Mouse (Mus musculus): ENCODE measurements around the gene Dlx4.

- no peak for TF ChIP-seq POLR2A (IDR thresholded peaks at IDR 0.05; ENCODE audit: borderline replicate concordance, control insufficient read depth, low read depth, low read length)
- no peak for TF ChIP-seq CTCF (IDR thresholded peaks at IDR 0.05; ENCODE audit: control insufficient read depth, insufficient read depth, low read length)
These were observed 45.7 kb downstream of the Dlx4 start for GRCm38 (mm10) chr11:95100393-95100792.

Measured in bone marrow, adult 2 months (tissue).